Mouse (Mus musculus) cerebellum, adult 8-10 months (tissue): ENCODE measurements at regions not wholly inside any gene's neighbourhood (a gene's known extent, or its start where the extent isn't known, plus 50 kb on each side); places are given as distances from the start of the nearest gene placed in this dataset.
A peak's percentile ranks its signal among the peaks of the same experiment; 100 is the strongest.

ENCODE experiments used
- DNase-seq: peaks from one replicate; pipeline ENCODE4 v3.0.0; 2022

DNA sequence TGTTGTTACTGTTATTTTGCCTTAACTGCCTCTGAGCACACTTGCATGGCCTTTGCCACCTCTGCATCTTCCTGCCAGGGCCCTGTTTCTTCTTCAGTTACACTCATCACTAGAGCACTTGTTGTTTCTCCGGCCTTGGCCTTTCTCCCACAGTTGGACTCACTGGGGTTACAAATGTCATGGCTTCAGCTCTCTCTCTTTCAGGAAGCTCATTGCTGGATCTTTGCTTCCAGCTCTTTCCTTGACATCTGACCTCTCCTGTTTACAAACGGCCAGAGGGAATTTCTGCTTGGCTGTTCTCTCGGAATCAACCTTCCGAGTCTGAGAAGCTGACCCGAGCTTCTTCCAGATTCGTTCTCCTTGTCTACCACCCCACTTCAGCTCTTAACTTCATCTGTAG lies 146.6 kb upstream of the Adamts3 start:
- no peak for DNase-seq

DNA sequence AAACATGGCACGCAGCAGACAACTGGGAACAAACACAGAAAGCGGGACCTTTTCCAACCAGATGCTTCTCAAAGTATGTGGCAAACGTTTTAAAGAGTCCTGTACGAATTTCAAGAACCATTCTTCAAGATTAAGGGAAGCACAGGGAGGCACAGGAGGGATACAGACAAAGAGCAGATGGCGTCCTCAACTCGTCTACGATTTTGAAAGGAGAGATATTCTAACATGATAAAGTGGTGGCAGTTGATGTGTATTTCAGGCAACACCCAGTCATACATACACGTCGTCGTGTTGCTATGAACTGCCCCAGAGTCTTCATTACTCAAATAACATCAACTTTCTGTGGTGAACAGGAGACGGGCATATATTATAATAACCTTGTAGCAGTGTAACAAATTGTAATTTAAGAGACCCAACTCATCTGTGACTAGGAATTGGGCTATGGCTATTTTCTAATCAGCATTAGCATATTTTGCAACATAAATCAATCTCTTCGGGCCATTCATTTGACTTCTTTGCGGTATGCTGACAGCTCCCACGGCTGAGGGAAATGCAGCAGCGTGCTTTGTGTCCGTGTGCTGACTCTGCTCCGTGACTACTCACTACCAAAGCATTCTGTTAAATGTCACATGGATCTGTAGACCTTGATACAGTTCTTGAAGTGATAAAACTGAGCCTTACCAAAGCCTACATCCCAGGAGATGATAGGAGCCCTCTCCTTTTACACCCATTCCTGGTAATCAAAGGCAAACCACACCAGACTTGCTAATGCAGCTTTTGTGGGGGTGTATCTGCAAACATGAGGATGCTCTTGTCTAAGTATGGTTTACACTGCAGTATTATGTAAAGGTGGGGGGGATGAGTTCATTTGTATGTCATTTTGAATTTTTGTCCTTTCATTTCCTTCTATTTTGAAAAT lies 144.0 kb upstream of the Adamts3 start:
- no peak for DNase-seq

DNA sequence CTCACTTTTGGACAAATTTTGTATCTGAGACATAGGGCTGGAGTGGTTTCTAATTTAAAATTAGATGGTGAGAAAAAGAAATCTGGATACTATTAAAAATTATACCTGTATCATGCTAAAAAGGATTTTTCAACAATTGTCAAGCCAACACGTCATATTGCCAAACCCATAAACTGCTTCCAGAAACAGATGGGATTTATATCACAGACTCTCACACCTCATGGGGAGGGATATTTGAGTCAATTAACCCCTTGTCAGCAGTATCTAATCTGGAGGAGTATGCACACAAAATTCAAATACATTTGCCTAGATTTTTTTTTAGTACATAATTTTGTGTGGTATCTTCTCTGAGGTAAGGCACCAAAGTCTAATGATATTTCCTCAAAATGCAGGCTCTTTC lies 138.3 kb upstream of the Adamts3 start:
- no peak for DNase-seq

DNA sequence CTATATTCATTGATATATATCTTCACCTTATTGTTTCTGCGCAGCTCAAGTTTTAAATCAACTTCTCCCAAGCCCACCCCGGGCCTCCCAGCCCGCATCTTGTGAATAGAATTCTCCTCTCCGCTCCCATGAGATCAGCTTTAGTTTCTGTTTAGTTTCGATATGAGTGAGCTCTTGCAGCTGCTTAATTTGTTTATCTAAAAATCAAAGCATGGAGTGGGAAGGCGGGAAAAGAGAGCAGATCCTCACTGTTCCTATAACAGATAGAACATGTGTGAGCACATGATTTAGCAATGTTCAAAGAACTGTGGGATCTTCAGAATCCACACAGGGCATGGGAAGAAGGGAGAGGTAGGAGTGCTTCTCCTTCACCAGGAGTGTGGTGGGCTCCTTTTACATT lies 117.6 kb upstream of the Adamts3 start:
- no peak for DNase-seq

DNA sequence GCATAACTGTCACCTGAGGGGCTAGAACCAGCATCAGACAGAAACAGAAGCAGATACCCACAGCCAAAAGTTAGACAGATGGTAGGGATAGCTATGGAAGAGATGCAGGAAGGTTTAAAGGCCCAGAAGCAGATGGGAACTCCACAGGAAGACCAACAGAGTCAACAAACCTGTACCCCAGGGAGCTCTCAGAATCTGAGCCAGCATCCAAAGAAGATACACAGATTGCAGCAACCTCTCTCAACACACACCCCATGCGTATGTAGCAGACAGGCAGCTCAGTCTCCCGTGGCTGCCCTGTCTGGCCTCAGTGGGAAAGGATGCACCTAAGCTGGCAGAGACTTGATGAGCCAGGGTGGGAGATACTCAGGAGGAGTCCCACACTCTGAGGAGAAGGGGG lies 108.4 kb upstream of the Adamts3 start:
- DNase-seq: peak; percentile 47

DNA sequence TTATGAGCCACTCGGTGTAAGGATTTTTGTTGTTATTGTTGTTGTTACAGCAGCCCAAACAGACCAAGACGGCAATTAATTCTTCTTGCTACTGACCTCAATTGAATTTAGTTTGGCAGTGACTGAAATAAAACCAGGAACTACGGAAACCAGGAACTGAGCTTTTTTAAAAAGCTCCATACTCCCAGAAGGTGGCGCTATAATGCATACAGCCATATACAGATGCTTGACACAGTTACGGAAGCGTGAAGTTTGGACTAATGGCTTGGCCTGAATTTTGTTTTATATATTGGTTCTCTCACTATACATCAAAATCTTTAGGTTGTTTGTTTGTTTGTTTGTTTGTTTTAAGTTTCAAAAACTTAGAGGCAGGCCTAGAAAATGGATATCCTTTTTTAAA lies 98.5 kb upstream of the Adamts3 start:
- no peak for DNase-seq

DNA sequence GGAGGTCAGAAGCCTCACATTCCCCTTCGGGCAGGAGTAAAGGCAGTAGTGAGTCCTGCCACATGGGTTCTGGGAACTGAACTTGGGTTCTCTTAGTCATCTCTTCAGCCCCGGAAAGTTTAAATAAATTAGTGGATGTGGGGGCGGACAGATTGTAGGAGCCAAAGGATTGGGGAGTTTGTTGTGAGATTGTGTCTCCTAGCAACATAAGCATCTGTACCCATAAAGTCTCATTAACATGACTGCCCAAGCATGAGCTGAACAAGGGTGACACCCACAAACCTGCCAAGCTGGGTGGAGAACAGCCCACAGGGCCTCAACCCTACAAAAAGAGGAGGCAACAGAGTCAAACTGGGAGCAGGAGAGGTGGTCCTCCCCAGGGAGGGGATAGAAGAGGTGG lies 97.1 kb upstream of the Adamts3 start:
- no peak for DNase-seq

DNA sequence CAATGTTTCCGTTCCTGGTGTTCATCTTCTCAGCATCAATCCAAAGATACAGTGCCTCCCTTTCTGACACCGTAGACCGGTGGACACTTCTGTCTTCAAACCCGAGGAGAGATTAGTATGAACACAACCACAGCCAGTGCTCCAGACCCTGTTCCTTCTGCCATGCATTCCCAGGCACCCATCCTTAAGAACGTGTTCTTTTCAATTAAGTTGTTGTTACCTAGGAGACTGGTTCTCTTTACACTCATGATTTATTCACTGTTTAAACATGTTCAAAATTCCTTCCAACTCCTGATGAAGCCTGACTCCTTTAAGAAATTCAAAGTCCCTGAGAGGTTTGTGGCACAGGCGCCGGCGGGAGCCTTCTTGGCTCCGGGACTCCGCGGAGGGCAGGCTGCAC lies 69.5 kb upstream of the Adamts3 start:
- DNase-seq: no peak

DNA sequence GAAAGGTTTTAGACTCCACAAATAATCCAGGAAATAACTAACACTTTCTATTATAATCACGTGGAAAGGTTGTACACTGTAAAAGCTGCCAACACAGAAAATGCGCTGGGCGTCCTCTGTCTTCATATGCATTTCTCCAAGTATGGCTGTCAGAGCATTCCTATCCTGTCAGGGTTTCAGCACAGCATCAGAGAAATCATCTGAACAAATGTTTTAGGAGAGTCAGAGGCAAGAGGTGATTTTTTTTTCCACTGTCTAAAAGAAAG lies 62.5 kb upstream of the Adamts3 start:
- DNase-seq: no peak

DNA sequence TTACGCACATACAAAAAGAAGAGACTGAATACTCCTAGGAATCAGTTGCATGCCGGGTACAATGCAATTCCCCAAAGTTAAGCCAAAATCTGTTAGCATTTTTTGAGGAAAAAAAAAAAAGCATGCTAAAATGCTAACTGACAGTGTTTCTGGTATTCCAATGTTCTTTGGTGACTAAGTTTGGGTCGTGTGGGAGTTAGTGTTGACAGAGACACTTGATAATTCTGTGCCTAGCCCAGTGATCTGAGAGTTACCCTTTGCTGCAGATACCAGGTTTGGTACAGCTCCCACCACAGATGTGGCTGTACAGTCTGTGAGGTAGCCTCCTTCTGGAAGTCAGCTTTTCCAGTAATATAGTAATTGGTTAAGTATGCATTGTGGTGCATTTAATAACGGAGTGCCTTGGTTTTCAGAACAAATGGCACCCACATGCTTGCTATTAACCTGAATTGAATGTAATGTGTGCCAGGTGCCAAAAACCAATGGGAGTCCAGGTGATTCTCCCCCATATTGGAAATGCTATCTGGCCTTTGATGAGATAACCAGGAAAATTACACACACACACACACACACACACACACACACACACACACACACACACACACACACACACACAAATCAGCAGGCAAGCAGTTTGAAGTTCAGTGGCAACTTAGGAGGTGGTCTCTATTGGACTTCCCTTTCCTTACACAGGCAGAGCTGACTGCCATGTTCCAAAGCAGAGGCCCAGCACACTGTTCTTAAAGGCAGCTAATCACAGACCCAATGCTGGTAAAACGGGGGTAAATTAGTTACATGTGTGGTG lies 61.9 kb upstream of the Adamts3 start:
- no peak for DNase-seq

DNA sequence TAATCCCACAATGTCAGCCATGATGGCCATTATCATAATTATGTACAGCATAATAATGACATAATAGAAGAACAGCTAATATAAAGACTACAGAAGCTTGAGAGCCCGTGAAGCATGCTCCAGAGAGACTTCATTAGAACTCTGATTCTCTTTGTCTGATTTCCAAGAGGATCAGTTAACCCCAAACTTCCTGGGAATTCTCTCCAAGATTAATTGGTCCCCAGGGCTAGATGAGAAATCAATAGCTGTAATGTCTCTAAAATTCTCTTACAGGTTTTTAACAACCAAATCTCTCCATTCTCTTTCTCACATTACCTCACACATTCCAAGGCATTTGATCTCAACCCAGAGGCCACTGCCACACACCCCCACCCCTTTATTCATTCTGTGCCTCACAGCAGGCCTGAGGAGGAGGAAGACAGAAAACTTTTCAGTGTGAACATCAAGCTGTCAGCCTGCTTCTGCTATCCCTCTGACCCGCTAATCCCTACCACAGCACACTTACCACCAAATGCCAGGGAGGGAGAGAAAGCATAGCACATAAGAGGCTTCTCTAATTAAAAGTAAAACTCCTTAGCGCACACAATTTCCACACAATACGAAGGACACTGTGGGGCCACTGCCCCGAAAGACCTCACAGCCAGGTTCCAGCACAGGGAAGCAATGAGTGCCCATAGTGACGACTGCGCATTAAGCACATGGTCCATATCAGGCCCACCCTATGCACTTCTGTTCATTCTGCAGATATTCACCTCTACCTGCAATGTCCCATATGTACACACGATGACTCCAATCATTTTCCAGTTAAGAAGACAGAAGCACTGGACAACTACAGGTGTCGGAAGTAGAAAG lies 60.4 kb upstream of the Adamts3 start:
- DNase-seq: no peak

DNA sequence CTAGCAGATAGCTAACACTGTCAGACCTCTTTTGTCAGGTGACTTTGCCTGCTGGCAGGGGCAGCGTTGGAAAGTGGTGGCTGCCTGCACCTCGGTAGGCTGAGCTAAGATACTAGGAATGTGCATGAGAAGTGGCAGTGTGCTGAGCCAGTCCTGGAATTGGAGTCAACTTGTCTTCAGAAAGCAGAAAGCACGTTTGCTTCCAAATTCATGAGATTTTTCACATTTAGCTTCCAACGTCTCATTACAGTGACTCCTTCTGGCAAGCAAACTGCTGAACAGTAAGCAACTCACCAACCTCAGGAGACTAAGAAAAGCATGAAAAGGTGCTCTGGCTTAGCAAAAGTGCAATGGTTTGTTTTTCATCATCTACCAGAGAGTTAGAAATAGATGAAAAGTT lies 59.1 kb upstream of the Adamts3 start:
- DNase-seq: no peak

DNA sequence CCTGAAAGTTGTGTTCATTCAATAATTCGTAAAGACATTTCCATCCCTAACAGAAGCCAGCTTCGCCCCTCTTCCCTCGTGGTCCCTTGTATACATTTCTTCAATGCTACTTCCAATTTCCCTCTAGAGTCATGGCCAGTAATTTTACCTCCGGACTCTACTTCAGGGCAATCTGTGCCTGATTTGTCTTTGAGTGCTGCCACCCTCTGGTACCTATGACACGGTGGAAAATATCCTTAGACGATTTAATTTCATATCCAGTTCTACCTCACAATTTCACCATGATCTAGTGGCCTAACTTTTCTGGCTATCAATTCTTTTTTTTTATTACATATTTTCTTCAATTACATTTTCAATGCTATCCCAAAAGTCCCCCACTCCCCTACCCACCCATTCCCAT lies 49.9 kb upstream of the Adamts3 start:
- no peak for DNase-seq
